Mouse (Mus musculus) monocyte, adult 5-6 weeks (primary cell): ENCODE results near the gene N4bp2l1. TPM values are rescaled to one million over a fixed set of nuclear protein-coding genes. Genes with fewer than 3 reads are reported as not detected.
"Not testable (repeated sequence)": the region's sequence is repeated elsewhere in the genome, so short reads cannot be mapped to it uniquely, and the experiment has no call there.

Experiments used
- ATAC-seq: fragments of 153-309, 156-312 bp; replicated peaks from 2 replicates; pipeline ENCODE4 v1.8.0; 2017; ENCODE audit warnings: mild to moderate bottlenecking; ENCODE audit not compliant: low TSS enrichment, insufficient number of reproducible peaks, severe bottlenecking, poor library complexity, low FRiP score
- total RNA-seq: library from RNA; stranded (forward); fragments of 200-1000, 200-491, 200-594 nt; gene quantifications from 3 replicates; pipeline ENCODE4 v1.2.3, GENCODE M21; 2017

The N4bp2l1 gene
- total RNA-seq: 107 to 157 TPM (median 127 TPM) in 3 replicates

DNA sequence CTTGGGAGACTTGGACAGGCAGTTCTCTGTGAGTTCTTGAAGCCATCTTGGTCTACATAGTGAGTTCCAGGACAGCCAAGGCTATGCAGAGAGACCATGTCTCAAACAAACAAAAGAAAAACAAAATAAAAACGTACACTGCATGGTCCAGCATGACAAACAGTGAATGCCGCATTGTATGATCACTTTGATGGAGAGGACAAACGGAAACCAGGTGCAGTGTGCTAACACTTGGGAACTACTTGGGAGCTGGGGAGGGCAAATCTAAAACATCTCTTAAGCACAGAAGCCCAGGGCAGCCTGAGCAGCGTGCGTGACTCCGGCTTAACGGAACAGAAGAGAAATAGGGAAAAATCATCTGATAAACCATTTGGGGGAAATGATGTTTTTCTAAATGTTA lies at the start of gene N4bp2l1:
N4bp2l1 (minus strand) TSS at position 101 of the 400 bp plus-strand sequence.
- ATAC-seq: no peak

DNA sequence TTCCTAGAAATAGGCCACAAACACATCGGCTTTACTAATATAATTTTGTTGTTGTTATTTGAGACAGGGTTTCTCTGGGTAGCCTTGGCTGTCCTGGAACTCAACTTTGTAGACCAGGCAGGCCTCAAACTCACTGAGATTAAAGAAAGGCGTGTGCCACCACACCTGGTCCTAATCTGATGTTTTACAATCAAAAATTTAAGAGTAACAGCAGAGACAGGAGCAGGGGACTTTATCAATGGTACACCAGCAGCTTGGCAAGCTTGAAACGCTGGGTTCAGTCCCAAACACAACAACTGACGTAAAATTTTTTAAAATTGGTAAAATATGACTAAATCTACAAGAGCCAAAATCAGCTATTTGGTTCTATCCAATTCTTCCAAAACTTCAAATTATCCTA lies 47.9 kb upstream of the N4bp2l1 start:
- ATAC-seq: no peak

DNA sequence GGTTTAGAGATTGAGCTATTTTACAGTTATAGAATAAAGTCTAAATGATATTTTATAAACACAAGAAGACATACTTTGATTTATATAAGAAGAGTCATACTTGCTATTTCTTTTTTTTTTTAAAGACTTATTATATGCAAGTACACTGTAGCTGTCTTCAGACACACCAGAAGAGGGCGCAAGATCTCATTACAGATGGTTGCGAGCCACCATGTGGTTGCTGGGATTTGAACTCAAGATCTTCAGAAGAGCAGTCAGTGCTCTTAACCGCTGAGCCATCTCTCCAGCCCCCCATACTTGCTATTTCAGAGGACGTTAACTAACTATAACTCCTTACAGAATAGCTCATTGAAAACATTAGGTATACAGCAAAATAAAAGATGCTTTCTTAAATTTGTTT lies 46.4 kb upstream of the N4bp2l1 start:
- not testable (repeated sequence) for ATAC-seq

DNA sequence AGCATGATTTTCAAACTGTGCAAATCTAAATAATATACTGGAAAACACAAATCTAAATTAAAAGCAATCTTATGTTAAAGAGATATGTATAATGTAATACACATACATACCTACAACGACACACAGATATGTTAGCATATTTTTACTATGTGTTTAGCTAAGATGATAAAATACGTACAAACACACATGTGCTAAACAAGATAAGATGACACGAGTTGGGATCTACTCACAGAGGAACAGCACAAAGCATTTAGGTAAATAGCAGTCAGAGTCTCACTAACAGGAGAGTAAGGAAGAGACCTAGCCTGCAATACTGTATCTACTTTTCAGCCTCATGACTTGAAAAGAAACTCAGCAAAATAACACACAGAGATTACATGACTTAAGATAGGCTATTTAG lies 44.5 kb upstream of the N4bp2l1 start:
- no peak for ATAC-seq

DNA sequence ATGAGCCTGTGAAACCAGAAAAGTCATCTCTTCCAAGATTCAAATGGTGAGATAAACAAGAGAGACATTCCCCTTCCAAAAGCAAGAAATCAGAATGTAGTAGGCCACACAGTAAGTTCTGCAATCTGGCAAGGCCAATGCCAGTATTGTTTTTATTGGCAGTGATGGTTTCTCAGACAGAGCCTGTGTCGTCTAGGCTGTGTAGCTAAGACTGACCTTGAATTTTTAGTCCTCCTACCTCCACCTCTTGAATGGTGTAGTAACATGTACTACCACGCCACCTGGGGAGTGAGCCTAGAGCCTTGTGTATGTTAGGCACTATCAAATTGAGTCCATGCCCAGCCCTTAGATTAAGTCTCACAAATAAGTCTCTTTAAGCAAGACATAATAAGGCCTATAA lies 32.7 kb upstream of the N4bp2l1 start:
- no peak for ATAC-seq

DNA sequence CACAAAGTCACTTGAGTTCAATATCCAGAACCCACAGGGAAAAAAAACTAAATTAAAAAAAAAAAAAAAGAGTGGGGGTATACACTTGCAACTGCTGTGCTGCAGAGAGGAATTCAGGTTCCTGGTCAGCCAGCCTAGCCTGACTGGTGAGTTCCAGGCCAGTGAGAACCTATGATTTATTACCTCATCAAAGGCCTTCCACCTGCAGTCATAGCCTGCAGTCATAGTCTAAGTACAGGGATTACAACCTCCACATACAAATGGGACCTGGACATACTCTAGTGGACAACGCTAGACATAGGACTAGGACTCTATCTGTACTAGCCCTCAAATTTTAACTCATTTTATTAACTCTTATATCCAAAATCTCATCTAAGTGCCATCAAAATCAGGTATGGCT lies 32.3 kb upstream of the N4bp2l1 start:
- no peak for ATAC-seq

DNA sequence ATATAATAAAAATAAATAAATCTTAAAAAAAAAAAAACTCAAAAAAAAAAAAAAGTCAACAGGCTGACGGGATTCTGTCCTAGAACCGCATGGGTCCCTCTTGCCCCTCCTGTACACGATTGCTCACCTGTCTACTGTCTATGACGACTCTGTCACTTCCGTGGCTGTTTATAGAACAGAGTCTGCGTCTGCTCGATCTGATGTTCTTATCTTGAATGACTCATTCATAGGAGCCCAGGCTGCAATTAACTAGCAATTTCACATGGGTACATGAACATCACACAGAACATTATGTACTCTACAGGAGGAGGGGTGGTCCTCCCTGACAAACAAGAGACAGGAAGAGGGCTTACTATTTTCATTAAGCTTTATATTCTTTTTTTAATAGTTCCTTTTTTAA lies 28.5 kb upstream of the N4bp2l1 start:
- no peak for ATAC-seq

DNA sequence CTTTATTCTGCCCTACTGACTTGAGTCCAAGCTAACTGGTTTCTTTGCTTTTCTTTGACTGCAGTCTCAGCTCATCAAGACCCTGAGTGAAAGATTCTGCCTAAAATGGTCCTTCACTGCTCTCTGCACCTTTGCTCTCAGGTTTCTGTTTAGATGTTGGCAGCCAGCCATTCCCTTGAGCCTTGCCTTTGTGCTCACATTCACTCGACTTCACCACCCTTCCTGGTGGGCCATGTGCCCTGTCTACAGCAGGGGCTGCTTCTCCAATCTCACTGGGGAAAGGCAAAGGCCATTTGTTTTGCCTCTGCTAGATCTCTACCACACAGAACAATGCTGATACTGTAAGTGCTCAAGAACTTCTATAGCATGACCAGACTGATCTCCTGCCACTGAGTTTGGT lies 25.8 kb upstream of the N4bp2l1 start:
- no peak for ATAC-seq

DNA sequence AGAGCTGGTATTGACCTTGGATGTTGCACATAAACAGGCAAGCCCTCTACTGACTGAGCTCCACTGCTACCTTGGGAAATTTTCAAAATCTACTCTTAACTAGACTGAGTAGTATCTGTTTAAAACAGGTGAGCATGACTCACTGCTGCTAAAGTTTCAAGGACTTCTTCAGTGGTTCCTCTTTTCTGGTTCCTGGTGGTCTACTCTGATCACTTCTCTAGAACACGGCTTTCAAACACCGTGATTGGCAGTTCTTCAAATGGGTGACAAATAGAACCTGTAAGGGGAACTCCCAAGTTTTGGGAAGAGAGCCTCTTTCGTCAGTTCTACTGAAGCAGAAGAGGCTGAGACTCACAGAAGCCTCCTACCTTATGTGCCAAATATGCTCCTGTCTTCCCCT lies 24.6 kb upstream of the N4bp2l1 start:
- ATAC-seq: peak; percentile 48; the same call in 1 of the 2 replicates

DNA sequence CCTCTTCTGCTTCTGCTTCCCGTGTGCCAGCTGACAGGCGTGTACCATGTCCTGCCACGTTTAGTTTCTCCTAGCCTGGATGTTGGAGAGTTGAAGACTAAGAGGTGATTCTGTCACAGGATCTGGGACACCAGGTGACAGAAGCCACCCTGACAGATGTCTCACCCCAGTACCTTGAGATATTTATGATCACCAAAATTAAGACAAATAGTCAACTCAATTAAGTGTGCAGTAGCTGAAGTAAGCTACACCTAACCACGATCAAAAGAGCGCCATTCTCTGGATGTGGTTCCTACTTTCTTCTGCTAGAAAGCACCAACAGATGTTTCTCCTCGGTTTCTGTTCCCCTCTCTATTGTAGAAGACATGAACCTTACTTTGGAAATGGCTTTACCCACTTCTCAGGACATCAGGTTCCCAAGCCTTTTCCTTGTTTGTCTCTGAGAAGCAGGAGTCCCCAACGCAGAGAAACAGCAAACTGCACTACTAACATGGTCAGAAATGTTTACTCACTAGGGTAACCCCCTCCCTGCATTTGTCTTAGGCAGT lies 23.7 kb upstream of the N4bp2l1 start:
- no peak for ATAC-seq

DNA sequence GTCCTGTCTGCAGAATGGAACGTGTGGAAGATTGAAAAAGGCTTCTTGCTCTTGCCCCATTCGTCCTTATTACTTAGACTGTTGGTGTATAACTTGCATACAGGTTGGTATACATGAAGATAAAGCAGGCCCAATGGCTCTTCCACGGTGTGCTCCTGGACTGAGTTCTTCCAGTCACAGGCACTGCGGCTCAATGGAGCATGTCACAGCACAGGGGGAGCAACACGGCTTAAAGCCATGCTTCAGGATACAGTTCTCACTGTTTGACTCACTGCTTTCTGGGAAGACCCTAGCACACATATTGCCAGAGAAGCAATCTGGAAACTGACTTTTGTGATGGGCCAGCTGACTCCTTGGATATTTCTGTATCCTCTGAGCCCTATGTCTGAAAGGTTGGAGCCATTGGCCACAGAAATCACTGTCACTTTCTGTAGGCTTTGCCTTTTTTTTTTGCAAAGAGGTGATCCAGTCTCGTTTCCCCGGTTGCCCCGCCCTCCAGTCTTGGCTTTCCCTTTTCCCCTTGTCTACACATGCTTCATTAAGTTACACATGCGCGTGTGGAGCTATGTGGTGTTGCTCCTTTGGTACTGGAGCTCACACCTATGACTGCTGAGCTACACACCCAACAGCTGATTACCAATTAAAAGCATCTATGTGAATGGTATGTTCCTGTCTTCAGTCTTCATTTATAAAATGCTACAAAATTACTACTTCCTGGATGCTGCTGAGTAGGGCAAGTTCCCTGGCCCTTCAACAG lies 21.8 kb upstream of the N4bp2l1 start:
- no peak for ATAC-seq

DNA sequence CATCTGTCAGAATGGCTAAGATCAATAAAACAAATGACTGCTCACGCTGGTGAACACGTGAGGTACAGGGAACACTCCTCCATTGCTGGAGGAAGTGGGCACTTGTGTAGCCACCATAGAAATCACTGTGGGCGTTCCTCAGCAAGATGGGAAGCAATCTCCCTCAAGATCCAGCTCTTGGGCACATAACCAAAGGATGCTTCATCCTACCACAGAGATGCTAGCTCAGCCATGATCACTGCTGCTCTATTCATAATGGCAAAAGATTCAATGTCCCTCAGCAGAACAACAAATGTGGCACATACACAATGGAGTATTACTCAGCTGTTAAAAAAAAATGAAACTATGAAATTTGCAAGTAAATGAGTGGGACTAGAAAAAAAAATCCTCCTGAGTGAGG lies 19.7 kb upstream of the N4bp2l1 start:
- ATAC-seq: no peak

DNA sequence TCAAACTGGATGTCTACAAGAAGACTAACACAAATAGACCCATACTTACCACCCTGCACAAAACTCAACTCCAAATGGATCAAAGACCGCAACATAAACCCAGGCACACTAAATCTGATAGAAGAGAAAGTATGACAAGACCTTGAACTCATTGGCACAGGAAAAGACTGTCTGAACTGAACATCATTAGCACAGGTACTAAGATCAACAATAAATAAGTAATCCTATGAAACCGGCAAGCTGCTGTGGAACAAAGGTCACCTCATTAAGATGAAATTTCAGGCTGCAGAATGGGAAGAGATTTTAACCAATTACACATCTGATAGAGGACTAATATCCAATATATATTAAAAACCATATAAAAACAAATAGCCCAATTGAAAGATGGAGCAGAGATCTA lies 19.2 kb upstream of the N4bp2l1 start:
- no peak for ATAC-seq

DNA sequence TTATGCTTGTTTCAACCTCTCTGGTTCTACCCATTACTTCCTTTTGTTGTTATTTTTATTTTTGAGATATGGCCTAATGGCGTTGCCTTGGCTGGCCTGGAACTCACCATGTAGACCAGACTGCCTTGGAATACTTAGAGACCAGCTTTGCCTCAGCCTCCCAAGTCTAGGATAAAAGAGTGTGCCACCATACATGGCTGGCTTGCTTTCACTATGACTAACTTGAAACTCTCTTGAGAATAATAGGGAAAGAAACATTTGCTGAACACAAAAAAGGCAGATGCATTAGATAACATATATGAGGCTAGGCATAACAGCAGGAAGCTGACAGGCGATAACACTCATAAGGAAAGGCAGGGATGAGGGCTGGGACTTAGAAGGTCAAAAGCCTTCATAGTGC lies 17.1 kb upstream of the N4bp2l1 start:
- ATAC-seq: no peak

DNA sequence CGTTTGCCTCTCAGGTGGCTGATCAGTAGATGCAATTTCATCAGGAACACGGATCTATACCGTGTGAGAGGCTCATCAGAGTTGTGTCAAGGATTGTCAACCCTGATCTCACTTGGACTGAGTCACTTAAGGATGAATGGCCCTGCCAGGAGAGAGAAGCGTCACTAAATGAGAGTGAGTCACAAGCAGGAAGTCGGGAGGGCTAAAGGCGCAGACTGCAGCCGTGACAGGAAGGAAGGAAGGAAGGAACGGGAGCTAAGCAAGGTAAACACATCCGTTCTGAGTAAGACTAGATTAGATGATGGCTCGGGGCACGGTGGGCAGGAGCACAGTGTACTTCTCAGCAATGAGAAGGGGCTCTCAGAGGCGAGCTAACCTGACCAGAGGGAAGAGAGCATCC lies 14.7 kb upstream of the N4bp2l1 start:
- ATAC-seq: peak; percentile 59

DNA sequence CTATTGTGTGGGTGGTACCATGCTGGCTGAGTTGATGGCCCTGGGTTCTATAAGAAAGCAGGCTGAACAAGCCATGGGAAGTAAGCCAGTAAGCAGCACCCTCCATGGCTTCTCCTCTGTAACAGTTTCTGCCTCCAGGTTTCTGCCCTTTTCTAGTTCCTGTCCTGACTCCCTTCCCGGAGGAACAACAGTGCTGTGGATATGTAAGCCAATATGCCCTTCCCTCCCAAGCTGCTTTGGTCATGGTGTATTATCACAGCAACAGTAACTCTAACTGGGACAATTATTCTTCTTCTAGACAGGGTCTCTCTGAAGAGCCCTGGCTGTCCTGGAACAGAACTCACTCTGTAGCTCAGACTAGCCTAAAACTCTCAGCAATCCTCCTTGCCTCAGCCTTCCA lies 14.1 kb upstream of the N4bp2l1 start:
- ATAC-seq: no peak

DNA sequence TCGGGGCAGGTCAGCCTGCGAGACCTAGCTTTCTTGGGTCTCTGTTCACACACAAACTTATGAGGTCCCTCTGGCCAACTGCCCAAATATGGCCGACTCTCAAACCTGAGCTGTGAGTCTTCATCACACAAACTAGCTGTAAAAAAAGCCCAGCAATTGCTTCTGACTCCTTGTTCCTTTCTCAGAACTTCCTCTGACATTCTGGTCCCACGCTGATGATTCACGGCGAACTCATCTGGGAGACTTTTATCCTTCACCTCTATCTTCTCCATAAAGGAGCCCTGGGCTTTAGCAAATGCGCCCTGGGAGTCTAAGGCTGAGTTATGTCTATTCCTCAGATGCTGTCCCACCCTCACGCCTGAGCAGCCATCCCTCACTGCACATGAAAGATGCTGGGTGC lies 10.6 kb upstream of the N4bp2l1 start:
- ATAC-seq: no peak

DNA sequence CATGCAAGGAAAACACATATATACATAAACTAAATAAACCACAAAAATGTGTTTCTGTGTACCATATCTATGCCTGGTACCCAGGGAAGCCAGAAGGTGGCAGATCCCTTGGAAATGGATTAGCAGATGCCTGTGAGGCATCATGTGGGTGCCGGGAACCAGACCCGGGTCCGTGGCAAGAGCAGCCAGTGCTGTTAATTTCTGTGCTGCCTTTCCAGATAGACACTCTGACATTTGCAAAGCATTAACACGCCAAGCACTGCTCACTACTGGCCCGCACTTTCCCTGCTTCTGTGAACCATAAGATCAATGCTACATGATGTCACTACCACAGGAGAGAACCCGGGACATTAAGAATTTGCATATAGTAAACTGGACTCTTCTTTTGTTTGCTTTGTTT lies 9.1 kb upstream of the N4bp2l1 start:
- ATAC-seq: no peak

DNA sequence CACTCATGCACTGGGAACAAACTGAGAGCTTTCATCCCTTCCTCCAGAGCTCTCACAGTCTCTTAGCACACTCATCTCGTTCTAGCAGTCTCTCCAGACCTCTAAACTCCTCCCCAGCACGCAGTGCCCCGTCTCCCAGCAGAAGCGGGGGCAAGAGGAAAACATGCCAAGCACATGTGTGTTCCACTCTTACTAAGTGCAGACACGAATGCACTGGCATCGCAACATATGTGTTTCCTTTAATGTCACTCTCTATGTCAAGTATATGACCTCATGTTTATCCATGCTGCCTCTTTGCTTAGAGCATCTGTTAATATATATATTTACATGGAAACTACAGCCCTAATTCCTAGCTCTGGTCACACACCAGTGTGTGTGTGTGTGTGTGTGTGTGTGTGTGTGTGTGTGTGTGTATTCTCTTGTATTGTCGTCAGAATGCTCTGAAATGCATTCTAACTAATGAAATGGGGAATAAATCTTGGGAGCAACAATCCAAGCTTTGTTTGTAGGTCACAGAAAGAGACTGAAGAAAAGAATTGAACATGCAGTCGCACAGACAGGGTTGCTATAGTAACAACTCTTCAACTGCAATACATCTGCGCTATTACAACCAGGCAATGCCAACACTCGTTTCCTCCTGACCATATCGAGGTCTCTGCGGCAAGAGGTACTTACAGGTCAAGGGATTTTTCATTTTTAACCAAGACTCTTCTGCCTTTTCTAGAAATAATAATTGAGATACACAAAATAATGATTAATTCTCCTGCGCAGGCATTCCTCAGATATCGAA lies 4.6 kb upstream of the N4bp2l1 start:
- 0 out of 2 replicates have a peak, but pooled peaks have one; percentile 10 for ATAC-seq
